Mouse (Mus musculus): ENCODE measurements at regions not wholly inside any gene's neighbourhood (a gene's known extent, or its start where the extent isn't known, plus 50 kb on each side); places are given as distances from the start of the nearest gene placed in this dataset.
A peak's percentile ranks its signal among the peaks of the same experiment; 100 is the strongest.

- no peak overlapping the region for H3K9ac ChIP-seq (replicated peaks)
- TF ChIP-seq CTCF (IDR thresholded peaks at IDR 0.05; ENCODE audit: low read depth) = no peak
- TF ChIP-seq EP300 (IDR thresholded peaks at IDR 0.05; ENCODE audit: low read depth) = no peak
- H3K27ac ChIP-seq (ENCODE audit: low read depth) = no peak overlapping the region
These were observed 415.4 kb upstream of the Acvr2a start for GRCm38 (mm10) chr2:48398504-48398903.

DNA sequence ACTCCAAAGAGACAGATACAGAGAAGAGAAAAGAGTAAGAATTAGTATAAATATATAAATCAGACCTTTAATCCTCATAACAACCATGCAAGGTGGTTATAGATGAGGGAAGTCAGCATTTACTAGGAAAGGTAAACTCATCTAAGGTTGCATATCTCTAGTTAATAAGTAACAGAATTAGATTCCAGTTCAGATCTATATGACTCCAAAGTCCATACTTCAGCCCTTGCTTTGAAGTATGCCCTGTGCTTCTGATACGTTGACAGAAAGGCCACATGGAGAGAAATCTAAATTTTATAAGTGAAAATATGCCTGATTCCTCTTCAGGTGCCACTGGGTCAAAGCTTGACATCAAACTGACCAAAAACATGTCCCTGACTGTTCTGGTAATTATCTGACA is 414.7 kb upstream of the Acvr2a start:
- ATAC-seq = peak; percentile 92
- no peak for TF ChIP-seq CTCF (IDR thresholded peaks at IDR 0.05; ENCODE audit: low read depth)
- TF ChIP-seq EP300 (IDR thresholded peaks at IDR 0.05; ENCODE audit: low read depth) = no peak
- WGBS (ENCODE audit: insufficient replicate concordance) = 50% methylated on average over 1 of the region's 1 CpGs

More at GRCm38 (mm10) chr2:48398504-48398903, 415.4 kb upstream of the Acvr2a start:
- DNase-seq (no peak), ATAC-seq (no peak)
- H3K36me3 ChIP-seq (replicated peaks; ENCODE audit: insufficient read depth, low read length) = no peaks in the 10 kb centered on the region
- H3K27me3 ChIP-seq (ENCODE audit: insufficient read depth, low read length) = no peaks in the 10 kb centered on the region
- H3K9me3 ChIP-seq (ENCODE audit: low read length) = no peaks in the 10 kb centered on the region
- H3K4me3 ChIP-seq (ENCODE audit: low read depth, low read length) = no peak overlapping the region
- 73% methylated on average over 1 of the region's 1 CpGs for WGBS (ENCODE audit: insufficient replicate concordance)
- peaks cover 7% of the 10 kb centered on the region for H3K4me1 ChIP-seq (ENCODE audit: insufficient read depth)
- no peak overlapping the region for H3K4me2 ChIP-seq (ENCODE audit: low read depth, low read length)

GRCm38 (mm10) chr2:48402813-48403212 is 411.1 kb upstream of the Acvr2a start:
- no peak overlapping the region for H3K4me3 ChIP-seq (ENCODE audit: low read depth, low read length)
- H3K9me3 ChIP-seq (ENCODE audit: low read length) = no peaks in the 10 kb centered on the region
- ATAC-seq (no peak), DNase-seq (no peak)
- peak overlapping the region; percentile 5; the same call in 1 of the 2 replicates for H3K27ac ChIP-seq (ENCODE audit: low read depth)
- TF ChIP-seq EP300 (IDR thresholded peaks at IDR 0.05; ENCODE audit: low read depth) (no peak), CTCF (IDR thresholded peaks at IDR 0.05; ENCODE audit: low read depth) (no peak)
- no peaks in the 10 kb centered on the region for H3K27me3 ChIP-seq (ENCODE audit: insufficient read depth, low read length)
- no peak overlapping the region for H3K4me2 ChIP-seq (ENCODE audit: low read depth, low read length)
- H3K4me1 ChIP-seq (ENCODE audit: insufficient read depth) = peaks cover 7% of the 10 kb centered on the region
- H3K36me3 ChIP-seq (replicated peaks; ENCODE audit: insufficient read depth, low read length) = no peaks in the 10 kb centered on the region
- H3K9ac ChIP-seq (replicated peaks) = no peak overlapping the region
- 43% methylated on average over 2 of the region's 2 CpGs for WGBS (ENCODE audit: insufficient replicate concordance)

More for the DNA sequence above, 414.7 kb upstream of the Acvr2a start:
- no peak overlapping the region for H3K4me3 ChIP-seq (ENCODE audit: low read depth, low read length)
- H3K9me3 ChIP-seq (ENCODE audit: low read length) = no peaks in the 10 kb centered on the region
- no peak overlapping the region for H3K9ac ChIP-seq (replicated peaks)
- no peak overlapping the region for H3K4me2 ChIP-seq (ENCODE audit: low read depth, low read length)
- no peak overlapping the region for H3K27ac ChIP-seq (ENCODE audit: low read depth)
- no peak for DNase-seq
- no peaks in the 10 kb centered on the region for H3K27me3 ChIP-seq (ENCODE audit: insufficient read depth, low read length)
- no peaks in the 10 kb centered on the region for H3K36me3 ChIP-seq (replicated peaks; ENCODE audit: insufficient read depth, low read length)
- H3K4me1 ChIP-seq (ENCODE audit: insufficient read depth) = peaks cover 7% of the 10 kb centered on the region

DNA sequence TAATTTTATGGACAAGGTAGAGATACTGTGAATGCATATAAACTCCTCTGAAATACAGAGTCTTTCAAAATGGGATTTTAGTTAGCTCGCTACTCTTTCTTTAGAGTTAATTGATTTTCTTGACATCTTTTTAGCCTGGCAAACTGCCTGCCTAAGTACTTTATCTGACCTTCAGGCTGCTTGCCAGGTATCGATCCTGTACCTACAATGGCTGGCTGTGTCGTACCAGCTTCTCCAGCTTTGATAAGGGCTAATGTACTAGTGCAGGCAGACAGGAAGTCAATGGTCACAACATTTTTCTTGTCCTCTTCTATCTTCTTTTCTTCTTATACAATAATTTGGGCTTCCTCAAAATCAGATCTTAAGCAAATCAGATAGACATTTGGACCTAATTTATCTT is 409.4 kb upstream of the Acvr2a start:
- no peak overlapping the region for H3K4me3 ChIP-seq (ENCODE audit: low read depth, low read length)
- no peaks in the 10 kb centered on the region for H3K36me3 ChIP-seq (replicated peaks; ENCODE audit: insufficient read depth, low read length)
- DNase-seq (peak; percentile 73), ATAC-seq (peak; percentile 75)
- WGBS (ENCODE audit: insufficient replicate concordance) = 42% methylated on average over 3 of the region's 3 CpGs
- TF ChIP-seq EP300 (IDR thresholded peaks at IDR 0.05; ENCODE audit: low read depth) (peak; percentile 31; the same call in 1 of the 2 replicates), CTCF (IDR thresholded peaks at IDR 0.05; ENCODE audit: low read depth) (no peak)
- no peak overlapping the region for H3K27ac ChIP-seq (ENCODE audit: low read depth)
- no peak overlapping the region for H3K9ac ChIP-seq (replicated peaks)
- peak overlapping the region; percentile 29; the same call in 1 of the 2 replicates for H3K4me2 ChIP-seq (ENCODE audit: low read depth, low read length)
- H3K9me3 ChIP-seq (ENCODE audit: low read length) = no peaks in the 10 kb centered on the region
- peaks cover 5% of the 10 kb centered on the region; the same call in 1 of the 2 replicates for H3K4me1 ChIP-seq (ENCODE audit: insufficient read depth)
- H3K27me3 ChIP-seq (ENCODE audit: insufficient read depth, low read length) = no peaks in the 10 kb centered on the region

GRCm38 (mm10) chr2:48407876-48408275 is 406.0 kb upstream of the Acvr2a start:
- H3K36me3 ChIP-seq (replicated peaks; ENCODE audit: insufficient read depth, low read length) = no peaks in the 10 kb centered on the region
- H3K27ac ChIP-seq (ENCODE audit: low read depth) = no peak overlapping the region
- no peak overlapping the region for H3K4me3 ChIP-seq (ENCODE audit: low read depth, low read length)
- TF ChIP-seq EP300 (IDR thresholded peaks at IDR 0.05; ENCODE audit: low read depth) = no peak
- no peak for TF ChIP-seq CTCF (IDR thresholded peaks at IDR 0.05; ENCODE audit: low read depth)
- ATAC-seq (no peak), DNase-seq (no peak)
- H3K27me3 ChIP-seq (ENCODE audit: insufficient read depth, low read length) = no peaks in the 10 kb centered on the region
- H3K9ac ChIP-seq (replicated peaks) = no peak overlapping the region
- 82% methylated on average over 5 of the region's 5 CpGs for WGBS (ENCODE audit: insufficient replicate concordance)
- no peak overlapping the region for H3K4me2 ChIP-seq (ENCODE audit: low read depth, low read length)
- H3K4me1 ChIP-seq (ENCODE audit: insufficient read depth) = no peaks in the 10 kb centered on the region
- no peaks in the 10 kb centered on the region for H3K9me3 ChIP-seq (ENCODE audit: low read length)

DNA sequence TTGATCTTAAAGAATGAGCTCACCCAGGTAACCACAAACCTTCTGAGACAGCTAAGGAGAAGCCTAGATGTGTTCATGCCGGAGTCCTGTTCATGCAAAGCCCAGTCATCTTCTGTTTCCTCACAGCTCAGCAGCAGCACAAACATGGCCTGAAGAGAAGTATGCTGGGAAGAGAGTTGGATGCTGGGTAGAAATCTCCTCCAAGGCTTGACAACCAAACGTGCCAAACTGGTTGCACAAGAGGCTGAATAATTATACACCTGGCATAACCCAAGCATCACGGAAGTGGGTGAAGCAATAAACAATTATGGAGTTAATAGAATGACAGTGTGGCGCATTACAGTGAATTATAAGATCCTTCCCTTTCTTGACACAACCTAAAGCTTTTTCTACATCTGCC is 404.0 kb upstream of the Acvr2a start:
- DNase-seq (no peak), ATAC-seq (no peak)

GRCm38 (mm10) chr2:48411392-48411791 is 402.5 kb upstream of the Acvr2a start:
- no peaks in the 10 kb centered on the region for H3K36me3 ChIP-seq (replicated peaks; ENCODE audit: insufficient read depth, low read length)
- WGBS (ENCODE audit: insufficient replicate concordance) = 78% methylated on average over 1 of the region's 1 CpGs
- no peak overlapping the region for H3K4me3 ChIP-seq (ENCODE audit: low read depth, low read length)
- no peak overlapping the region for H3K9ac ChIP-seq (replicated peaks)
- no peaks in the 10 kb centered on the region for H3K9me3 ChIP-seq (ENCODE audit: low read length)
- H3K27ac ChIP-seq (ENCODE audit: low read depth) = no peak overlapping the region
- no peaks in the 10 kb centered on the region for H3K27me3 ChIP-seq (ENCODE audit: insufficient read depth, low read length)
- DNase-seq = no peak
- no peaks in the 10 kb centered on the region for H3K4me1 ChIP-seq (ENCODE audit: insufficient read depth)
- no peak overlapping the region for H3K4me2 ChIP-seq (ENCODE audit: low read depth, low read length)
- TF ChIP-seq CTCF (IDR thresholded peaks at IDR 0.05; ENCODE audit: low read depth) (no peak), EP300 (IDR thresholded peaks at IDR 0.05; ENCODE audit: low read depth) (no peak)
- ATAC-seq = no peak

More for the DNA sequence above, 404.0 kb upstream of the Acvr2a start:
- no peaks in the 10 kb centered on the region for H3K4me1 ChIP-seq (ENCODE audit: insufficient read depth)
- TF ChIP-seq CTCF (IDR thresholded peaks at IDR 0.05; ENCODE audit: low read depth) = no peak
- TF ChIP-seq EP300 (IDR thresholded peaks at IDR 0.05; ENCODE audit: low read depth) = no peak
- H3K9ac ChIP-seq (replicated peaks) = no peak overlapping the region
- H3K9me3 ChIP-seq (ENCODE audit: low read length) = no peaks in the 10 kb centered on the region
- no peak overlapping the region for H3K27ac ChIP-seq (ENCODE audit: low read depth)
- WGBS (ENCODE audit: insufficient replicate concordance) = 70% methylated on average over 4 of the region's 4 CpGs
- no peak overlapping the region for H3K4me2 ChIP-seq (ENCODE audit: low read depth, low read length)
- no peak overlapping the region for H3K4me3 ChIP-seq (ENCODE audit: low read depth, low read length)
- H3K36me3 ChIP-seq (replicated peaks; ENCODE audit: insufficient read depth, low read length) = no peaks in the 10 kb centered on the region
- H3K27me3 ChIP-seq (ENCODE audit: insufficient read depth, low read length) = no peaks in the 10 kb centered on the region

Data from liver, postnatal 0 days (tissue).